Mouse (Mus musculus) testis, postnatal 10 days (tissue): ENCODE measurements around the gene Rhbg.

Source experiments
- DNase-seq: peaks from one replicate; pipeline ENCODE4 v3.0.0; 2021; ENCODE audit warnings: low spot score

The Rhbg gene

DNA sequence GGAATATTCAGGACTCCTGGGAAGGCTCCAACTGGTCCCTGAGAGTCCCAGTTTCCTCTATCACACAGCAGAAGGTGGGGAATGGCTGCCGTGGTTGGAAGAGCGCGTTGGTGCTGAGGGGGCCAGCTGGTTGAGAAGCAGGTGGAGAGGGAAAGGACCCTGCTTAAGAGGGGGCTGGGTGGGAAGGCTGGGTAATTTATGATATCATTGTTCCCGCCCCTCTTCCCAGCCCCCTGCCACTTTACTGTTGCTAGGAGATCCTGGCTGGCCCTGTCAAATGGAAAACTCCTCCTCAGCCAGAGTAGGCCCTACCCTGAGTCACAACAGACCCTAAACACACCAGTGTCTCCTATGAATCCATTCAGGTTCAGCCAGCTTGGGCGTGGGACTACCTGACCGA, 26.5 kb downstream of the Rhbg start:
- DNase-seq, result no peak

DNA sequence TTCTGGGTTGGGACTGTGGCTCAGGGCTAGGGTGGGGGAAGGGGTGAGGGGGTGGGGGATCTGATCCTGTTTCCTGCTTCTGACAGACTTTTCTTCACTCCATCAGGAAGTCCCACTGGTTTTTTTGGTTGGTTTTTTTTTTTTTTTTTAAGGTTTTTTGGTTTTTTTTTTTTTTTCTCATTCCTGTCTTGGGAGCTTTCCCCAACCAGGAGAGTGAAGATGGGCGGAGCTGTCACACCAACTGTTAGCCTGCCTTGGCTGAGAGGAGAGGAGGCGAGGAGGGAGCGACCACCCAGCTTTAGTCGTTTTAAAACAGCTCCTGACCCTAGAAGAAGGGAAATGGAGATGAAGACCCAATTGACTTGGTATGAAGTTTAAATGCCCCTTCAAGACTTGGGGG, 27.2 kb downstream of the Rhbg start:
- DNase-seq, result no peak

DNA sequence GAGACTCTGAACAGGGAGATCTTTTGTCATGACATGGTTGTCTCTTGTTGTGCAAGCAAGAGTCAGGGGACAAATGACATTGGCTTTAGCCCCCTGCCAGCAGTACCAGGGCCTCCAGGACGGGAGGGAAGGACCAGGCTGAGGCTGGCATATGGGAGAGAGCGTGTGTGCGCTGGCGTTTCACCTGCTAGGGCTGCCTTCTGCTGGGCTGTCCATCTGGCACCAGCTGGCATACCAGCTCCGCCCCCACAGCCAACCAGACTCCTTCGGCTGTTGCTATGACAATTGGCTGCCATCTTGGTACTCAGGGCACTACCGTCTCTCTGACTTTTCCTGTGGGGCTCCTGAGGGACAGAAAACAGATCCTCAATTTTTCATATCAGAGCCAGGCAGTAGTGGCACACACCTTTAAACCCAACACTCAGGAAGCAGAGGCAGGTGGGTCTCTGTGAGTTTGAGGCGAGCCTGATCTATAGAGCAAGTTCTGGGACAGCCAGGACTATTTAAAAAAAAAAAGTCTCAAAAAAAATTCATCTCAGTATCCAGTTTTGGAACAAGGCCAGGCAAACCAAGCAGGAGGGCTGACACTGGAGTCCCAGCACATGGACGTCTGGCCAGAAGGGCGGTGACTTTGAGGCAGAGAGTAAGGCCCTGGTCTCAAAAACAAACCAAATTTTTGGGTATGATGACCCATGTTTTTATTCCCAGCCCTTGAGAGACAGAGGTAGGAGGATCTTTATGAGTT, 28.2 kb downstream of the Rhbg start:
- no peak for DNase-seq

DNA sequence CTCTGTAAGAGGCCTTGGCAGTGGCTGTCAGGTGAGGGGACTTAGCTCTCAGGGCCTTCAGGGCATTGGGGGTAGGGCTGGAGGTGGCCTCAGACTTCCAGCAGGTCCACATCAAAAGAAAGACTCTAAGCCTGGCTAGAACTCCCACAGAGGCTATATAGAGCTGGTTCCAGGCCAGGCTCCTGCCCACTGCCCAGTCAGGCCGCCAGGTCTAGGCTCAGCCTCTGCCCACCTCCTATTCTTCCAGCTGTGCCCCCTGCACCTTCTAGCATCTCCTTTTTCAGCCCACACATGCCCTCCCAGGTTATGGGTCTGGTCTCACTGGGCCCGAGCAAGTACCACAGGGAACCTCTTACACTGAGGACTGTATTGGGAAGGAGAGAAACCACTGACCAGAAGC, 29.6 kb downstream of the Rhbg start:
- DNase-seq, result no peak

DNA sequence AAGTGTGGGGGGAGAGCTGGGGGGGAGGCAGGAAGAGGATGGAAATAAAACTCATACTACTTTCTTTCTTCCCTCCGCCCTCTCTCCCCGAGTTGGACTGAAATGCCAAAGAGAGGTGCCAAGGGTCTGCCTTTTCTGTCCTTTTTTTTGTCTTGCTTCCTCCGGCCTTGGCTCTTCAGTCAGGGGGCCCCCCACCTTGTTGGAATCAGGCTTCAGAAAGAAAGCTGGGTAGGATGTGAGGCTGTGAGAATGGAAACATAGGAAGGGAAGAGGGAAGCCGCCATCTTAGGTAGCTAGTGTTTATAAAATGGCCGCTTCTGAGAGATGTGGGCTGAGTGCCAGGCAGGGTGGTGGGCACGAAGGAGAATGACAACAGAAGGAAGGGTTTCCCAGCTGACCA, 32.1 kb downstream of the Rhbg start:
- no peak for DNase-seq

DNA sequence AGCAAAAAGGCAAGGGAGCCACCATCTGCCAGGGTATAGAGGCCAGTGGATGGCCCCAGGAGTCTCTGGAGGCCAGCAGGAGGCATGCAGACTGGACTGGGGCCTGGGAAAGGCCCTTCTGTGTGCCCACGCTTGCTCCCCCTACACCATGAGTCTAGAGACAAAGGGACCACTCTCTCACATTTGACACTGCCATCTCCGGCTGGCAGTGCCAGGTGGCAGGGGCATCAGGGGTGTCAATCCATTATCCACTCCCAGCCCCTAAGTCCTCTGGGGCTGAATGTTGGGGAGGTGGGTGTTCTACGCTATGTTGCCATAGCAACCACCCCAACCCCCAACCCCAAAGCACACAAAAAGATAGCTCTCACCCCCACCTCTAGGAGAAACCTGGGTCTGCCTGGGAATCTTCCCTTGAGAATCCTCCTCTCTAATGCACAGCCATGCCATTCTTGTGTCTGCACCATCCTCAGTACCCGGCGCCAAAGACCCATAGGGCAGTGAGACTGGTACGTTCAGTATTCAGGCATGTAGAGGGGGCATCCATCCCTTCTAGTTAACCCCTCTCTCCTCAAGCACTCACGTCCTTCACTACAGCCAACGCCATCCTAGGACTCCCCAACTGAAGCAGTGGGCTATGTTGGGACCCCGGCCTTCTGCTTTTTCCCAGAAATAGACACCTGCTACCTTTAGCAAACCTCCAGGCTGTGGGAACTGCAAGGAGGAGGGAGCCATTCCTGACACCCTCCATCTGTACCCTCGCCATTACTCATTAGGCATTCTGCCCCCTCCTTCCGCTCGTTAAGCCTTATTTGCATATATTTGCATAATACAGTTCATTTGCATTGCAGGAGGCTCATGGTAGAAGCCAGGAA, 32.8 kb downstream of the Rhbg start:
- DNase-seq, result no peak

DNA sequence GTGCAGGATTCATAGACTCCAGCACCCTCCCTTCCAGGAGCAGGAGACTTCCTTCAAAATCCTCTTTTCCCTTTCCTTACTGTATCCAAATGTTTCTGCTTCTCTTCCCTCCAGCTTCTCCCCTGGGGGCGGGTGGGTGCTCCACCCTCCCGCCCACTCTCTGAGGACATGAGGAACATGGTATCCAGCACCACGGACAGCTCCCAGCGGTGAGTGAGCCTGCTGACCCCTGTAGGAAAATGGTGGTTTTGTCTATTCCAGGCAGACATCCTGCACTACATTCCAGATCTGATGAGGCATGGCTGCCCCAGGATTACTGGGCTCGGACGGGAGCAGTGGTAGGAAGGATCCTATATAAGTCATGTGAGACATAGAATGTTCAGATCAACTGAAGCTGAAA, 33.7 kb downstream of the Rhbg start:
- DNase-seq, result peak; percentile 89

DNA sequence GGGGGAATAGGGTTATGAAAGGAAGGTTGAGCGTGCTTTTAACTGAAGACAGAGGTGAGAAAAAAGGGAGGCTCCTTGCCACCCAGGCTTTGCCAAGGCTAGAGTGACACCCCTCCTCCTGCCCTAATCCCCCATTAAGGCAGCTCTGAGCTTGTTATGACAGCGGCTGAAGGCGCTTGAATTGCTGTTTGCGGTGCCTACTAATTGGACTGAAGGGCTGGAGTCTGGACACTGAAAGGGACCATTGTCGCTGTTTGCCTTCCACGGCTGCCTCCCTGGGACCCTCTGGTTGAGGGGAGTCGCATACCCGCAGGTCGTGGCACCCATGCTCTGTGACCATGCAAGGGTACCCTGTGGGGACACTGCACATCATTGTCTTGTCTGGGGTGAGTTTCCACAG, 34.6 kb downstream of the Rhbg start:
- DNase-seq, result no peak

DNA sequence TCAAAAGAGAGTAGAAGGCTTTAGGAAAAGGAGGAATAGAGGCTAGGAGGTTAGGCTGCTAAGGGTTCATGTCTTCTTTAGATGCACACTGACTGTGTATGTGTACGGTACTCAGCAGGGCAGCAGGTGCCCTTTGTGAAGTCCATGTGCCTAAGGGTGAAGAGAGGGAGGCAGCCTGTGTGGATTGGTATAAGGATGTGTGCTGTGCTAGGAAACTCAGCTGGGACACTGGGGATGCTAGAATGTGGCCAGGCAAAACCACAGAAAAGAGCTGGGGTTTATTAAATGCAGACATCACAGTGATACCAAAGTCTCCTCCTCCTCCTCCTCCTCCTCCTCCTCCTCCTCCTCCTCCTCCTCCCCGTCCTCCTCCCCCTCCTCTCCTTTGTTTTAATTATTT, 36.8 kb downstream of the Rhbg start:
- DNase-seq, result no peak

DNA sequence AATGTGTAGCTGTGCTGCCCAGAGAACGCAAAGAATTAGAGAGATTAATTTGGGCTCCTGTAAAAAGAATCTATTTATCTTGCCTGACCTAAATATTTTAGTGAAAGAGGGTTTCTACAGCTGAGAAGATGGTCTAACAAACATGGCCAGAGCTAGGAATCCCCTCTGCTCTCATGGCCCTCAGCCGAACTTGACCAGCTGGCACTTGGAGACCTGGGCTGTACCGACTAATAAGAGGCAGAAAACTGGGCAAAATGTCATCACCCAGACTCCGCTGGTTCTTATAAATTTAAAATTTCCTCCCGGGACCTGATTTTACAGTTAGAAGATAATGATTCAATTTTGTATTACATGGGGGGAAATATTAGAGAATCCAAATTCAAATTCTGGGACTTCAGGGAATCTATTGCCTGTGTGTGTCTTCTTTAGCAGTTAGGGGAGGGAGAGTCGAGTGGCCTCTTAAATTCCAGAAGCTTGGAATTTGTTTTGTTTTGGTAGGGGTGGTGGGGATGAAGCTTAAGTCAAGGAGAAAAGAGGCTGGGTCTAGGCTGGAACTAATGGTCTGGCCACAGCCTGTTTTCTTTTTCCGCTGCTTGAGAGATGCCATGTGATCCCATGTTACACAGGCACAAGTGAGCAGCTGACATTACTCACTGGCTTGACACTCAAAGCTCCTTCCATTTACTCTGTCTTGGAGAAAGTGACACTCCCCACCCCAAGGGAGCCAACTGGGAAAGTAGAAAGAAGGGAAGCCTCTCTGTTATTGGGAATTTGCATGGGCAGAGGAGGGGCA, 37.8 kb downstream of the Rhbg start:
- DNase-seq, result no peak

DNA sequence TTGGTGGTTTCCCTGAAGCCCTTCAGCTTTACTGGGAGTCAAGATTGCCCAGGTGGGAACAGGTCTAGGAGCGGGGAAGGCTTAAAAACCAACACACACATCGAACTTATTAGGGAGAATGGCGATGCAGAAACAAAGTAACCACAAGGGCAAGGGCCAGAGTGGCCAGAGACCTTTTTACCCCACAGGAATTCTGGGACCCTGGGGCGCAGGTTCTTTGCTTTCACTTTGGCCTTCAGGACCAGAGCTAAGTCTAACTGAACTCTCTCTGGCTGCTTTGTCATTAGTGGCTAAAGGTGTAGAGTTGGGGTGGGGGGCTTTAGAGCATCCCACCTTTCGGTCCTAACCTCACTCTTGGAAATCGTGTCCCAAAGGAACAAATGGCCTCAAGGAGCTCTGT, 38.4 kb downstream of the Rhbg start:
- no peak for DNase-seq

DNA sequence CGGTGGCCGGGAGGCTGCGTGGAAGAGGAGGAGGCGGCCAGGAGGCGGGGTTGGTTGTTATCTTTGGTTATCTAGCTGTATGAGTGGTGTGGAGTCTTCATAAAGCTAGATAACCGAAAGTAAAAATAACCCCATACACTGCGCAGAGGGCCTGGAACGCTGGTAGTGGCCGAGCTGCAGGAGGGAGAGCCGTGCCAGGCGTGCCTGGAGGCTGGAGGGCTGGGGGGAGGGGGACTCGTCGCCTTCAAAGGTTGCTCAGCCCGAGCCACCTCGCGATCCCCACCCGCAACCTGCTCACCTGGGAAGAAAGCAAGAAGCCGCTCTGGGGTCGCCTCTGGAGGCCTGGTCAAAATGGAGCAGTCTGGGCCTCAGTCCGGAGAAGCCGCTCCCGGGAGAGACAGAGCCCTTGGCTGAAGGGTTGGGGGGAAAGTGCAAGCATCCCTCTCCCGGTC, 38.9 kb downstream of the Rhbg start:
- DNase-seq, result no peak

DNA sequence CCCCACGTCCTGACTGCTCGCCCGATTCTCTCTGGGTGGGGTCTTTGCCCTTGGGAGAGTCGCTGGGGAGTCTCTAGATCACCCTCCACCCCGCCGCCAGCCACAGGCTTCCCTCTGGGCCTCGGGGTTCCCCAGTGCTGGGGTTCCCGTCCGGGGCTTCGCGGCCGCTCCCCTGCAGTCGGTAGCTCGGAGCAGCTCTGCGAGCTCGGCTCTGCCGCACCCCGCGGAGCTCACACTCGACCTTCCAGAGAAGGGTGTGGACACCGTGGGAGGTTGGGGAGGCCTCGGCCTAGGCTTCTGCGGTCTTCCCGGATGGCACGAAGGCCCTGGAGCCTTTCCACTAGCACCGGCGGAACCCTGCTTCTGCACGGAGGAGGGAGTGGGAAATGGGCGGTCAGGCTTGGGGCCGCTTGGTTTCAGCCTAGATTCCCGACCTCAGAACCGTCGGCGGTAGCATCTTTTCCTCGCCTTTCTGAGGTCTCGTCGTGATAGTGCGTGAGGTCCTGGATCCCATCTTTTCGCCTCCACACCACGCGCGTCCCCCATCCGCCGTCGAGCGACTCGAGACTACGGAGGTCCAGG, 39.4 kb downstream of the Rhbg start:
- DNase-seq, result no peak

DNA sequence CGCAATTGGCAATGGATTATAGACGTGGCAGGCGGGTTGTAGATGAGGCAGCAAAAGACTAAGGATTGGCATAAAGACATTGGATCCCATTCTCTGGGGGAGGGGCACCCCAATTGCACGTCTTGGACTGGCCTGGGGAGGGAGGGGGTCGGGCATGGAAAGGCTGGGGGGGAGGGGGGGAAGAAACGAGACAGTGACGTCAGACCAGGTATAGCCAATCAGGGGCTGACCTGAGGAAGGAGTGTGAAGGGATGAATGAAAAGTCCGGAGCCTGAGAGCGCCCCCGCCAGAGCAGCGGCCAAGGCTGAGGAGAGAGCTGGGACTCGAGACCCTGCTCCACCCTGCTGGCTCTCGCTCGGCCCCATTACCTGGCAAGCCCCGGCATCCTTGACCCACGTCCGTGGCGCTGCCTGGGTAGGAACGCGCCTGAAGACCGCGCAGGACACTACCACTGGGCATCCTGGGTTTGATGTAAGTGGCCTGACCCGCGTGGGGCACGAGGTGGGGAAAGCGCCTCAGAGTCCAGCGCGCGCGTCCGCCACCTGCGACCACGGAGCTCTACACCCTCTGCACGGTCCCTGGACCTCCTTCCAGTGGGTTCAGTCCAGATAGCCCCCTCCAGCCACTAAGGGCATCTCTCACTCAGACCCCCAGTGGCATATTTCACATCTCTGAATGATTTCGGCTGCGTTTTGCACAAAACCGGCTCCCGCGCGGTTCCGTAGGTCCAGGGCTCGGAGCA, 40.1 kb downstream of the Rhbg start:
- no peak for DNase-seq

DNA sequence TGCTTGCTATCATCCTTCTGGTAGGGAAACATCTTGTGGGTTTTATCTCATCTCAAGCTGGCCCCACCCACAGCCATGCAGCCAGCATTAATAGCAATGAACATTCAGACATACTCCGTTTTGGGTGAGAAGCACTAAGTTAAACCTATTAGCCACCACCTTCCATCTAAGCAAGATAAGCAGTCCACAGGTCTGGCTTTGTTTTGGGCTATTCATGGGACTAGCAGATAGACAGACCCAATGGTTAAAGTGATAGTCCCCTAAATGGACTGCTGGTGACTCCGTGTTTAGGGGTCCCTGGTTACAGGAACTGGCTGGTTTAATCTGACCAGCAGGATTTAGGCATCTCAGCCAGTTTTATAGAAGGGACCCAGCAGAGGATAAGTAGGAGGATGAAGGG, 41.5 kb downstream of the Rhbg start:
- no peak for DNase-seq

DNA sequence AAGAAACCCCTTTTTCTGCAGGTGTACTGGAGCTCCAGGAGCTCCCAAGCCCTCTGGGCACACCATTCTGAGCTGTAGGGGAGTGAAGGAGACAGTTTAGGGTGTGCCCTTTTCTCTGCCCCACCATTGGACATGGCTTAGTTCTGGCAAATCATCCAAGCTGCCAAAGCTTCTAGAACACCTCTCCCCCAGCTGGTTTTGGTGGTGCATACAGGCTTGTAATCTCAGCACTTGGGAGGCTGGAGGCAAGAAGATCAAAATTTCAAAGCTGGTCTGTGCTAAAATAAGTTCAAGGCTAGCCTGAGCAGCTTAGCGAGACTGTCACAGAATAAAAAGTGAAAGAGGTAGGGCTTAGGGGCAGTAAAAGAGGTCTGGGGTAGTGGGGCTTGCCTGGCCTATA, 42.2 kb downstream of the Rhbg start:
- no peak for DNase-seq

DNA sequence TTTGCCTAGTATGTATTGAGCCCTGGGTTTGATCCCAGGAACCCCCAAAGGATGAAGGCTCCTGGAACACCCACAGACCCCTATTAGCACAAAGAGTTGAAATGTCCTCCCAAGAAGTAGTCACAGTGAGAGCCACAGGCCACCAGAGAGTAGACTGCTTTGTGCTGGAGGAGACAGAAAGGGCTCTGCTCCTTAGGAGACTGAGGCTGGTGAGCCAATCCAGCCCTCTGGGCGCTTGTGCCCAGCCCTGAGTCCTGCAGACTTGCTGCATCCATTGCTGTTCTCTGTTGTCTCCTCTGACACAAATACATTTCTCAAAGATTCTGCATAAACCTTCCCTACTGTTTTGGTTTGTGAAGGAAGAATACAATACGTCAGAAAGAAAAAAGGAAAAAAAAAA, 43.6 kb downstream of the Rhbg start:
- DNase-seq, result no peak

DNA sequence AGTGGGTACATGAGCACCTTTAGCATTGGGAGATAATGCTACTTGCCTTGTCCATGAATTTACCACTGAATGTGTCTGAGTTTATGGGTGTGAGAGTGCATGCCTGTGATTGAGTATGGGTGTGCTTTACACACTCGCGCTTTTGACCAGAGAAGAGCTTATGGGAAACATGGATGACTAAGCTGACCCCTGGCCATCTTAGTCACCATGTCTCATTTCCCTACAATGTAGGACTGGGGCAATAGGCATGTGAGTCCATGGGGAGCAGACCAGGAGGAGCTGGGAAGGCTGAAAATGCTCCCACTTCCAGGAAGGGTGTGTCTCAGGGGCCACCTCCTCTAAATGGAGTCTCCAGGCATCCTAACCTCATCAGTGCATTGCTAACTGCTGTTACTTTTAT, 44.4 kb downstream of the Rhbg start:
- no peak for DNase-seq

DNA sequence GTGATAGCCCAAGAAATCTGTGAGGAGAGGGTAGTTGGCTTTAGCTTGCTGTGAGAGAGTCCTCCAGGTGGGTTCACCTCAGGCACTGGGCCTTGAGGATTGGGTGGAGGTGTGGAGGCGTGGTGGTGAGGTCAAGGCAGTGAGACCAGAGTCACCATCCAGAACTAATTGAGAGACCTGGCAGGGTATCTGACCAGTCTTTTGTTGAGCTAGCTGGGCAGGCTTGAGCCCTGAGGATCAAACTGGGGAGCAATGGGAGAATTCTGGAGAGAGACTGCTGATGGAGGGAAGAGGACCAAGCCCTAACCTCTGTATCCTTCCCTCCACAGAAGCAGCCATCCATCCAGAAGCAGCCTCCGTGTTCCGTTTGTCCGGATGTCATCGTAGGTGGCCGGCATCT, 45.2 kb downstream of the Rhbg start:
- no peak for DNase-seq

DNA sequence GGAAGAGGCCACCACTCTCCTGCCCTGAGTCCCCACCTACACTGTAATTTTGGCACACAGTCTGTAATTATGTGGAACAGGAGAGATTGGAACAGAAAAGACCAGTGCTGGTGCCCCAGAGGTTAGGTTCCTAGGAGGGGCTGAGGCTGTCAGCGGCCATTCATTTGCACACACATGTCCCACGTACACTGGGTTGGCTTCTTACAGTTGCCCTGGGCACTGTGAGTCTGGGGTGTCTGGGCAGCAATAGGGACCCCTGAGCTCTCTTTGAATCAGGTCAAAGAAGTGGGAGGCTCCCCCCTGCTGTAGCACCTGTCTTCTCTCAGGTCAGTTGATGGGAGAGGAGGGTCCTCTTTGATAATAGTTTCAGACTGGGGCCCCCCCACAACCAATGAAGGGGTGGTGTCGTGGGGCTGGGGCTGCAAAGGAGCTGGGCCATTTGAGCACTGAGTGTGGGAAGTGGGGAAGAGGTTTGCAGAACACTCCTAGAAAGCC, 46.2 kb downstream of the Rhbg start:
- DNase-seq, result no peak

DNA sequence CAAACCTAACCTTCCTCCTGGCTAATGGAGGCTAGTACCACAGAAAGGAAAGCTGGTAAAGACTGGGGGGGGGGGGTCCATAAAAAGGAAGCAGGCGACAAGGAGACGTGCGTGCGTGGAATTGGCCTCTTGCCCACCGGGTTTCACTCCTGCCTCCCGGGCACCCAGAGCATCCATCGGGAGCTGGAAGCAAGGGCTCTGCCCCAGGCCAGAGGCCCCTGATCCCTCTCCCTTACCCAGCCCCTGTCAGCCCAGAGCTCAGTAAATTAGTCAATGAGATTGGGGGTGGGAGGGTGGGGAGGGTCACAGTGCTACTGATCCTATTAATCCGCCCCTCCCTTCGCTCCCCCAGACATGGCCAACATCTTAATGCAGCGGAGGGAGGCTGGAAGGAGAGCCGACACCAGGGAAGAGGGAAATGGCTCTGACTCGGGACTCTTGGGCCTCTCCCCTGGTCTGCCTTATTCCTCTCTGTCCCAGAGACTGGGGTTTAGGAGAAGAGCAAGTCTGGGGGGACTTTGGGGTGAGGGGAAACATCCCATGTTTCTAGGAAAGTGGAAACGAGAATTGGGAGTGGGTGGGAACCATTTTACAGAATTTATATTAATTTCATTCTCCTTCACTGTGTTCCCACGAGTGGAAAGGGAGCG, 46.9 kb downstream of the Rhbg start:
- no peak for DNase-seq
